Mouse (Mus musculus) MEL (cell line): ENCODE results near the gene Lmnb2. TPM values are rescaled to one million over a fixed set of nuclear protein-coding genes. Genes with fewer than 3 reads are reported as not detected.
A peak's percentile ranks its signal among the peaks of the same experiment; 100 is the strongest.

Experiments used
- DNase-seq: peaks from one replicate; pipeline ENCODE4 v3.0.0; 2011; ENCODE audit warnings: low read depth, low spot score
- H3K27ac ChIP-seq: 2 replicates; pipeline ENCODE4 v1.5.1; 2012; ENCODE audit warnings: low read depth, mild to moderate bottlenecking, control low read depth, low read length, moderate library complexity; ENCODE audit not compliant: control insufficient read depth
- H3K27me3 ChIP-seq, 2 experiments: fragments of 150-350 bp in 1 of 2; sonication (generic) in 1 of 2; 2 replicates each; pipeline ENCODE4 v1.6.1; 2012; ENCODE audit warnings: low read length in 2 of 2, mild to moderate bottlenecking in 2 of 2, improper control_type of control experiment in 1 of 2, moderate library complexity in 1 of 2; ENCODE audit not compliant: insufficient read depth in 2 of 2, control insufficient read depth in 1 of 2
- H3K36me3 ChIP-seq, 2 experiments: 2 replicates each; pipeline ENCODE4 v1.6.1; 2012 to 2014; ENCODE audit warnings: low read length in 2 of 2, improper control_type of control experiment in 1 of 2, inconsistent platforms in 1 of 2, mild to moderate bottlenecking in 1 of 2; ENCODE audit not compliant: insufficient read depth in 2 of 2, control insufficient read depth in 1 of 2
- H3K4me1 ChIP-seq, 2 experiments: fragments of 150-350 bp in 1 of 2; sonication (generic) in 1 of 2; 2 replicates each; pipeline ENCODE4 v1.6.1; 2012; ENCODE audit warnings: low read length in 2 of 2, improper control_type of control experiment in 1 of 2, mild to moderate bottlenecking in 1 of 2; ENCODE audit not compliant: insufficient read depth in 2 of 2, control insufficient read depth in 1 of 2
- H3K4me3 ChIP-seq, 2 experiments: fragments of 150-350 bp in 1 of 2; sonication (generic) in 1 of 2; 2 replicates each; pipeline ENCODE4 v1.5.1; 2012; ENCODE audit warnings: low read depth in 2 of 2, low read length in 2 of 2, mild to moderate bottlenecking in 2 of 2, moderate library complexity in 2 of 2, control low read depth in 1 of 2, improper control_type of control experiment in 1 of 2; ENCODE audit not compliant: control insufficient read depth in 1 of 2, insufficient read depth in 1 of 2
- H3K79me2 ChIP-seq: 2 replicates; pipeline ENCODE4 v1.6.1; 2012; ENCODE audit warnings: mild to moderate bottlenecking, low read length, moderate library complexity; ENCODE audit not compliant: control insufficient read depth, poor library complexity, insufficient read depth
- H3K9ac ChIP-seq: 2 replicates; pipeline ENCODE4 v1.6.1; 2012; ENCODE audit warnings: low read depth, mild to moderate bottlenecking, control low read depth, low read length, moderate library complexity; ENCODE audit not compliant: control insufficient read depth, poor library complexity, severe bottlenecking
- H3K9me3 ChIP-seq: fragments of 150-350 bp; sonication (generic); replicated peaks from 2 replicates; pipeline ENCODE4 v1.6.1; 2012; ENCODE audit warnings: mild to moderate bottlenecking, low read length, improper control_type of control experiment, moderate library complexity; ENCODE audit not compliant: insufficient read depth
- BHLHE40 ChIP-seq: IDR thresholded peaks from 2 replicates; pipeline ENCODE4 v1.6.1; 2012; ENCODE audit warnings: low read depth, mild to moderate bottlenecking, inconsistent platforms, low read length, improper control_type of control experiment, borderline replicate concordance
- CTCF ChIP-seq, 3 experiments: IDR thresholded peaks in 2 of 3; conservative IDR thresholded peaks in 1 of 3; 2 replicates each; pipeline ENCODE4 v1.5.1; 2011 to 2012; ENCODE audit warnings: low read length in 3 of 3, low read depth in 2 of 3, mild to moderate bottlenecking in 2 of 3, improper control_type of control experiment in 1 of 3, inconsistent platforms in 1 of 3, mixed read lengths in 1 of 3, moderate library complexity in 1 of 3; ENCODE audit not compliant: control insufficient read depth in 1 of 3, insufficient read depth in 1 of 3, poor library complexity in 1 of 3, severe bottlenecking in 1 of 3
- E2F4 ChIP-seq: IDR thresholded peaks from 2 replicates; pipeline ENCODE4 v1.6.1; 2011; ENCODE audit warnings: low read depth, low read length, improper control_type of control experiment, borderline replicate concordance
- ELF1 ChIP-seq: IDR thresholded peaks from 2 replicates; pipeline ENCODE4 v1.6.1; 2014; ENCODE audit warnings: low read depth, mild to moderate bottlenecking, inconsistent platforms, low read length, improper control_type of control experiment, moderate library complexity
- ETS1 ChIP-seq: IDR thresholded peaks from 2 replicates; pipeline ENCODE4 v1.6.1; 2012; ENCODE audit warnings: low read depth, mild to moderate bottlenecking, inconsistent platforms, low read length, improper control_type of control experiment, moderate library complexity
- HCFC1 ChIP-seq: IDR thresholded peaks from 2 replicates; pipeline ENCODE4 v1.6.1; 2012; ENCODE audit warnings: low read depth, mild to moderate bottlenecking, inconsistent platforms, low read length, improper control_type of control experiment, moderate library complexity
- KAT2A ChIP-seq: conservative IDR thresholded peaks from 2 replicates; pipeline ENCODE4 v1.6.1; 2012; ENCODE audit warnings: low read depth, low read length, improper control_type of control experiment, inconsistent platforms
- MAX ChIP-seq: IDR thresholded peaks from 2 replicates; pipeline ENCODE4 v1.6.1; 2011; ENCODE audit warnings: low read length, improper control_type of control experiment
- MAZ ChIP-seq: IDR thresholded peaks from 2 replicates; pipeline ENCODE4 v1.6.1; 2012; ENCODE audit warnings: low read depth, mild to moderate bottlenecking, inconsistent platforms, low read length, improper control_type of control experiment
- MEF2A ChIP-seq: IDR thresholded peaks from 2 replicates; pipeline ENCODE4 v1.6.1; 2014; ENCODE audit warnings: low read depth, mild to moderate bottlenecking, inconsistent platforms, low read length, improper control_type of control experiment; ENCODE audit not compliant: poor library complexity, insufficient replicate concordance, severe bottlenecking; ENCODE audit errors: extremely low read depth
- MXI1 ChIP-seq: IDR thresholded peaks from 2 replicates; pipeline ENCODE4 v1.6.1; 2011; ENCODE audit warnings: mild to moderate bottlenecking, low read depth, low read length, improper control_type of control experiment
- NELFE ChIP-seq: IDR thresholded peaks from 2 replicates; pipeline ENCODE4 v1.6.1; 2011; ENCODE audit warnings: low read depth, low read length, improper control_type of control experiment
- POLR2A ChIP-seq, 2 experiments: IDR thresholded peaks; 2 replicates each; pipeline ENCODE4 v1.6.1; 2011 to 2012; ENCODE audit warnings: low read length in 2 of 2, mild to moderate bottlenecking in 2 of 2, control low read depth in 1 of 2, improper control_type of control experiment in 1 of 2, low read depth in 1 of 2, moderate library complexity in 1 of 2; ENCODE audit not compliant: control insufficient read depth in 1 of 2, insufficient read depth in 1 of 2, poor library complexity in 1 of 2
- POLR2AphosphoS2 ChIP-seq: IDR thresholded peaks from 2 replicates; pipeline ENCODE4 v1.6.1; 2011; ENCODE audit warnings: low read length, improper control_type of control experiment
- RCOR1 ChIP-seq: IDR thresholded peaks from 2 replicates; pipeline ENCODE4 v1.6.1; 2012; ENCODE audit warnings: low read depth, mild to moderate bottlenecking, inconsistent platforms, low read length, improper control_type of control experiment
- SIN3A ChIP-seq: IDR thresholded peaks from 2 replicates; pipeline ENCODE4 v1.6.1; 2012; ENCODE audit warnings: low read length, improper control_type of control experiment, inconsistent platforms
- TAL1 ChIP-seq: IDR thresholded peaks from 2 replicates; pipeline ENCODE4 v1.6.1; 2012; ENCODE audit warnings: mild to moderate bottlenecking, inconsistent platforms, low read length, moderate library complexity, mixed read lengths
- TBP ChIP-seq: IDR thresholded peaks from 2 replicates; pipeline ENCODE4 v1.8.0; 2011; ENCODE audit warnings: low read depth, low read length, improper control_type of control experiment
- USF1 ChIP-seq: IDR thresholded peaks from 2 replicates; pipeline ENCODE4 v1.6.1; 2014; ENCODE audit warnings: low read depth, mild to moderate bottlenecking, inconsistent platforms, low read length, improper control_type of control experiment, moderate library complexity
- ZKSCAN1 ChIP-seq: IDR thresholded peaks from 2 replicates; pipeline ENCODE4 v1.6.1; 2012; ENCODE audit warnings: low read depth, mild to moderate bottlenecking, inconsistent platforms, low read length, improper control_type of control experiment, moderate library complexity
- ZMIZ1 ChIP-seq: IDR thresholded peaks from 2 replicates; pipeline ENCODE4 v1.6.1; 2012; ENCODE audit warnings: low read depth, mild to moderate bottlenecking, inconsistent platforms, low read length, improper control_type of control experiment, moderate library complexity
- ZNF384 ChIP-seq: IDR thresholded peaks from 2 replicates; pipeline ENCODE4 v1.6.1; 2012; ENCODE audit warnings: low read depth, mild to moderate bottlenecking, inconsistent platforms, low read length, improper control_type of control experiment
- polyA plus RNA-seq, 2 experiments: library from polyadenylated mRNA; stranded (reverse) in 1 of 2; unstranded in 1 of 2; fragments of >175 nt in 1 of 2; fragments of >200 nt in 1 of 2; gene quantifications; 2 replicates each; pipeline versions ENCODE4 v1.2.1 to v1.2.4; 2012; ENCODE audit warnings: low replicate concordance in 2 of 2, low read depth in 1 of 2; ENCODE audit not compliant: insufficient read length in 2 of 2, insufficient read depth in 1 of 2, missing spikeins in 1 of 2
- total RNA-seq: library from RNA; depleted of rRNA; stranded (reverse); fragments of 300-350 nt; gene quantifications from 2 replicates; pipeline ENCODE4 v1.2.3, GENCODE M21; 2012; rRNA removed

Gene Lmnb2
- total RNA-seq (28.4 and 32.8 TPM in 2 replicates), polyA plus RNA-seq (10 to 100 TPM in 1 of 2 experiments, not detected in 1; 29.9 TPM)

DNA sequence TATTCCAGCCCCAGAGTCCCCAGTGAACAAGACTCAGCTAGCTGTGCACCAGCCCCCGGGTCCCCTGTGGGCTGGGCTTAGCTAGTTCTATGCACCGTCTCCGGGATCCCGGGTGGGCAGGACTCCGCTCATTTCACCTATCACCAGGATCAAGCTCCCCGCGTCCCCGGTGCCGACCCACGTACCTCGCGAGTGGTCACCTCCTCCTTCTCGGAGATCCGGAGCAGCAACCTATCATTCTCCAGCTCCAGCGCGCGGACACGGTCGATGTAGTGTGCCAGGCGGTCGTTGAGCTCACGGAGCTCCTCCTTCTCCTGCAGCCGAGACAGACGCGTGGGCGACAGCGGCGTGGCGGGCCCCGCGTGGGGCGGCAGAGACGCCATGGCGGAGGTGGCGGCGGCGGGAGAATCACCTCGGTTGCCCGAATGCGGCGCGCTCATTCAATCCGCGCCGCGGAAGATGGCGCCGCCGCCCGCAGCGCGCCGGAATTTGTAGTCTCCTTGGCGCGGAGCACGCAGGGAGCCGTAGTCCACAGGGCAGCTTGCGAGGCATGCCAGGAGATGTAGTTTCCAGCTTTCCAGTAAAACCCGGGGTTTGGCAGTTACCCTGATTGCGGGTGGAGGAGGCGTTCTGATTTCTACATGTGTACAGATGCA is at the start of gene Lmnb2:
Gene Lmnb2, minus strand, starts transcription at position 467 of the 656 bp plus-strand sequence.
- Histone ChIP-seq H3K9ac (peak within 1 kb of the TSS; percentile 87), H3K27me3 (no peaks in the 10 kb centered on the region; a peak in 1 of 4 replicates), H3K36me3 (peaks cover 0 to 2% of the 10 kb centered on the region in 2 experiments; a peak in 1 of 4 replicates), H3K4me1 (peaks cover 0 to 8% of the 10 kb centered on the region in 2 experiments; a peak in 1 of 4 replicates), H3K9me3 (no peaks in the 10 kb centered on the region), H3K27ac (peak within 1 kb of the TSS; percentile 3; the same call in 1 of the 2 replicates), H3K79me2 (peaks cover 6% of the 10 kb centered on the region), H3K4me3 (peak within 1 kb of the TSS; percentile 74 to 96)
- TF ChIP-seq CTCF (IDR thresholded peaks at IDR 0.05 in 2 of 3, conservative IDR thresholded peaks at IDR 0.05 in 1 of 3; ENCODE audit: control insufficient read depth in 1 of 3, insufficient read depth in 1 of 3, low read depth in 2 of 3, low read length in 3 of 3, poor library complexity in 1 of 3, severe bottlenecking in 1 of 3) (0 out of 6 replicates have a peak, but pooled peaks of 1 of the 3 experiments have one; percentile 1), POLR2AphosphoS2 (peak; percentile 41; the same call in 1 of the 2 replicates), RCOR1 (peak; percentile 61; the same call in 1 of the 2 replicates), HCFC1 (peak; percentile 98), USF1 (0 out of 2 replicates have a peak, but pooled peaks have one; percentile 4), E2F4 (0 out of 2 replicates have a peak, but pooled peaks have one; percentile 76), TBP (0 out of 2 replicates have a peak, but pooled peaks have one; percentile 28), MXI1 (peak; percentile 85), ZNF384 (no peak), POLR2A (IDR thresholded peaks at IDR 0.05; ENCODE audit: control insufficient read depth in 1 of 2, insufficient read depth in 1 of 2, low read depth in 1 of 2, low read length in 2 of 2, poor library complexity in 1 of 2) (peak; percentile 77 to 78), KAT2A (peak; percentile 87), BHLHE40 (no peak), MAZ (peak; percentile 49; the same call in 1 of the 2 replicates), ZKSCAN1 (no peak), SIN3A (peak; percentile 84), TAL1 (no peak), ZMIZ1 (0 out of 2 replicates have a peak, but pooled peaks have one; percentile 45), MEF2A (no peak), ELF1 (peak; percentile 54; the same call in 1 of the 2 replicates), ETS1 (0 out of 2 replicates have a peak, but pooled peaks have one; percentile 13), MAX (peak; percentile 71), NELFE (peak; percentile 71)
- DNase-seq: peak; percentile 74
